Mouse (Mus musculus): ENCODE data around the gene Mvk.

The Mvk gene

GRCm38 (mm10) chr5:114443566-114444367 is at the start of gene Mvk, which contains the start of gene Mmab:
Mvk (plus strand) TSS chr5:114444269.
Mmab (minus strand) TSS chr5:114444060.
- peak; percentile 95 for DNase-seq (ENCODE audit: low read depth)

- DNase-seq (ENCODE audit: low read depth): no peak
Observed at GRCm38 (mm10) chr5:114406592-114406991, 37.5 kb upstream of the Mvk start.

GRCm38 (mm10) chr5:114407269-114407668 is 36.8 kb upstream of the Mvk start:
- DNase-seq (ENCODE audit: low read depth): no peak

- no peak for DNase-seq (ENCODE audit: low read depth)
Observed at GRCm38 (mm10) chr5:114407810-114408209, 36.3 kb upstream of the Mvk start.

GRCm38 (mm10) chr5:114408846-114409245 is 35.2 kb upstream of the Mvk start:
- no peak for DNase-seq (ENCODE audit: low read depth)

- no peak for DNase-seq (ENCODE audit: low read depth)
Observed at GRCm38 (mm10) chr5:114410429-114410828, 33.6 kb upstream of the Mvk start.

- no peak for DNase-seq (ENCODE audit: low read depth)
Observed at GRCm38 (mm10) chr5:114412361-114412998, 31.6 kb upstream of the Mvk start.

- no peak for DNase-seq (ENCODE audit: low read depth)
Observed at GRCm38 (mm10) chr5:114413067-114413735, 30.9 kb upstream of the Mvk start.

- no peak for DNase-seq (ENCODE audit: low read depth)
Observed at GRCm38 (mm10) chr5:114415606-114416005, 28.5 kb upstream of the Mvk start.

GRCm38 (mm10) chr5:114416855-114417254 is 27.2 kb upstream of the Mvk start:
- DNase-seq (ENCODE audit: low read depth): no peak

GRCm38 (mm10) chr5:114418541-114418940 is 25.5 kb upstream of the Mvk start:
- no peak for DNase-seq (ENCODE audit: low read depth)

GRCm38 (mm10) chr5:114421561-114422298 is 22.3 kb upstream of the Mvk start:
- DNase-seq (ENCODE audit: low read depth): no peak

- DNase-seq (ENCODE audit: low read depth): no peak
Observed at GRCm38 (mm10) chr5:114422591-114422990, 21.5 kb upstream of the Mvk start.

- DNase-seq (ENCODE audit: low read depth): no peak
Observed at GRCm38 (mm10) chr5:114423961-114424360, 20.1 kb upstream of the Mvk start.

GRCm38 (mm10) chr5:114426732-114427131 is 17.3 kb upstream of the Mvk start:
- no peak for DNase-seq (ENCODE audit: low read depth)

GRCm38 (mm10) chr5:114428621-114429020 is 15.4 kb upstream of the Mvk start:
- DNase-seq (ENCODE audit: low read depth): no peak

- DNase-seq (ENCODE audit: low read depth): no peak
Observed at GRCm38 (mm10) chr5:114429781-114430180, 14.3 kb upstream of the Mvk start.

GRCm38 (mm10) chr5:114434359-114434758 is 9.7 kb upstream of the Mvk start:
- DNase-seq (ENCODE audit: low read depth): no peak

GRCm38 (mm10) chr5:114435588-114435987 is 8.5 kb upstream of the Mvk start:
- no peak for DNase-seq (ENCODE audit: low read depth)

GRCm38 (mm10) chr5:114444368-114444692 is 261 bp downstream of the Mvk start:
- no peak for DNase-seq (ENCODE audit: low read depth)

- no peak for DNase-seq (ENCODE audit: low read depth)
Observed at GRCm38 (mm10) chr5:114449011-114449410, 4.9 kb downstream of the Mvk start.

GRCm38 (mm10) chr5:114456287-114456686 is 12.2 kb downstream of the Mvk start:
- DNase-seq (ENCODE audit: low read depth): no peak

All from c-Kit-positive CD71-positive TER-119-negative erythroid progenitor cells, embryonic 14.5 days (primary cell).